Mouse (Mus musculus) cerebellum, postnatal 14 days (tissue): ENCODE measurements around the gene St13.

Experiments
- DNase-seq, 2 experiments: peaks; one replicate each; pipeline ENCODE4 v3.0.0; 2021; ENCODE audit warnings: mixed read lengths in 2 of 2

The St13 gene

DNA sequence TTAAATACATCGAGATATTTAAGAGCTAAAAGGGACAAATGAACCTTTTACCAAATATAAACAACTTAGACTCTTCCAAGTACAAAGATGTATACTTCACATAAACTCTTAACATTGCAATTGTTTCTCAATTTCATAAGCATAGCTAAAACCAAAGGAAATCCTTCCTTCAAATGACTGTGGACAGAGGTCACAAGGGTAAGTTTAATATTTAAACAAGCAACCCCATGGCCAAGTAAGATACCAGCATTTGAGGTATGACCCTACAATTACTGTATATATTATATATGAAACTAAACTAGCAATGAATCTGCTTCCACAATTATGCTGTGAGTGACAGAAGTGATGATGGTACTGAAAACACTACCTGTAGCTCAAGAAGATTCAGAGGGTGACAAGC, 35.6 kb downstream of the St13 start:
- DNase-seq, result no peak

GRCm38 (mm10) chr15:81362501-81362900, 37.4 kb downstream of the St13 start:
- no peak for DNase-seq

DNA sequence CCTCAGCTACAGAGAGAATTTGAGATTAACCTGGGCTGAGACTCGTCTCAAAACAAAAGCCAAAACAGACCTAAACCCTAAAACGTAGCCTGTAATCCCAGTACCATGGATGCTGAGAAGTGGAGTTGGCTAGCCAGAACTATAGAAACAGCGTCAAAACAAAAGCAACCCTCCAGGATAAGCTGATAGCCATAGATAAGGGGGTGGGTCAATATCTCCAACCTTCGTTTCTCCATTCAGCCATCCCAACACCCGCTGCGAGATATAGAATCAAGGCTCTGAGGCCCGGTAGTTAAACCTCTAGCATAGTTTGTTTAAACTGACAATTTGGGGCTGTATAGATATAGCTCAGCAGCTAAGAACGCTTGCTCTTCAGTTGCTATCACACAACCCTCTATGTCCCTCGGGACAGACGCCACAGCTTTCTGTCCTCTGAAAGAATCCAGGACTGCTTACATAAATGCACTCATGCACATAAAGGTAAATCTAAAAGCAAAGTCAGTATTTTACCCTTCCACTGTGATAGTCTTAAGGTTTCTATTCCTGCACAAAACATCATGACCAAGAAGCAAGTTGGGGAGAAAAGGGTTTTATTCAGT, 38.4 kb downstream of the St13 start:
- peak in 1 of 2 experiments; percentile 8 for DNase-seq

DNA sequence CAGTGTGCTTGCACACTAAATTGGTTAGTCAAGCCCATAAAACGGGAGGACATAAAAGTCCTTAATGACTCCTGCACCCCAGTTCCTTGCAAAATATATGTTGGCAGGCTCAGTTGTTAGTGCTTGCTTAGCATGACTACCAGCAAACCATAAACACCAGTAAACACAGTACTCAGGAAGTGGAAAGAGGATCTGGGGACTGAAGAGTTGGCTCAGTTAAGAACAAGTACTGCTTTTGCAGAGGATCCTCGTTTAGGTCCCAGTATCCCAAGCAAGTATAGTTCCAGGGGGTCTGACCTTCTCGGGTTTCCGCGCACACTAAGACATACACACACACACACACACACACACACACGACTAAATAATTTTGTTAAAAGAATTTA, 38.9 kb downstream of the St13 start:
- no peak for DNase-seq

GRCm38 (mm10) chr15:81360345-81361021, 39.4 kb downstream of the St13 start, which contains the start of gene Slc25a17:
Slc25a17 (minus strand) TSS chr15:81360812.
- peak; percentile 94 to 97 for DNase-seq

GRCm38 (mm10) chr15:81359421-81359820, 40.5 kb downstream of the St13 start:
- no peak for DNase-seq

- no peak for DNase-seq
Observed at GRCm38 (mm10) chr15:81358943-81359342, 40.9 kb downstream of the St13 start.

DNA sequence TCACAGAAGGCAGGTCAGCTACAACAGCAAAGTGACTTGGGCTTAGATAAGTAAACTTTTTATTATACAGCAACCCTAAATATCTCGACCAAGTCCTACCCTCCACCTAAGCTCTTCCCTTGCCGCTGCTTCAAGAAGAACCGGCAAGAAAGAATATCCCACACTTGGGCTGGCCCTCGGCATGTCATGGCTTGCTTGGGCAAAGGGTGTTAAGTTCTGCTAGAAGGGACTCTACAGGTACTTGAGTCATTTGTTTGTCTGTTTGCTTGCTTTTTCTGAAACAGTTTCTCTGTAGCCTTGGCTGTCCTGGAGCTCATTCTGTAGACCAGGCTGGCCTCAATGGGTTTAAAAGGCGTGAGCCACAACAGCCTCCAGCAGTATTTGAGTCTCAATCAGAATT, 42.9 kb downstream of the St13 start:
- DNase-seq, result no peak

GRCm38 (mm10) chr15:81355146-81355761, 44.6 kb downstream of the St13 start:
- peak; percentile 47 to 69 for DNase-seq

GRCm38 (mm10) chr15:81352638-81353037, 47.2 kb downstream of the St13 start:
- DNase-seq, result peak in 1 of 2 experiments; percentile 12

GRCm38 (mm10) chr15:81350401-81350800, 49.5 kb downstream of the St13 start:
- no peak for DNase-seq

- DNase-seq, result no peak
Observed at GRCm38 (mm10) chr15:81348366-81348765, 51.5 kb downstream of the St13 start.

DNA sequence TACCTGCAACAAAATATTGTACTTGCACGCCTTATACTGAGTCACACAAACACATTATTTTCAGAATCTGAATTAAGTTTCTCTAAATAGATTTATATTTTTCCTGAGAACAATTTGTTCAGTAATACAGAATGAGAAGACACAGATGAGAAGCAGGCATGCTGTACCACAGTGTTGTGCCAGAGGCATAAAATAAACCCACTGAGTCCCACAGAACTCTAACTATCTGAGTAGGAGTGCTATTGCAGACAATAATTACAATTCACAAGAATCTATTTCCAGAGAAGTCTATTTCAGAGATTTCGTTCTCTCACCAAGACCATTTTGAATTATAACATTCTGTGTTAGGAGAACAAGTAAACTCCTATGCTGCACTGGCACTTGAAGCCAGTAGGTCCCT, 52.4 kb downstream of the St13 start:
- DNase-seq, result no peak

DNA sequence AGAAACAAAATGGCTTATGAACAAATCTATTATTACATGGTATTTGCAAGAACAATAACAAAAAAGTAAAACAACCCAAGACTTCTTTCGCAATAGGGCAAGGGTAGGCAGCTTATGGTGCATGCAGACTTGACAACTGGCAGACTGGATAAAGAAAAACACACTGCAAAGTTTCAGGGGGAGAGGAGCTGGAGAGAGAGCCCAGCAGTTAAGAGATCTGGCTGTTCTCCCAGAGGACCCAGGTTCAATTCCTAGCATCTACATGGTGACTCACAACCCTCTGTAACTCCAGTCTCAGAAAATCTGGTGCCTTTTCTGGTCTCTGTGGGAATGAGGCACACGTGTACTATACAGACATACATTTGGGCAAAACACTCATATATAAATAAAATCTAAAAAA, 58.5 kb downstream of the St13 start:
- no peak for DNase-seq

GRCm38 (mm10) chr15:81339158-81339557, 60.7 kb downstream of the St13 start:
- no peak for DNase-seq

- DNase-seq, result peak; percentile 48 to 51
Observed at GRCm38 (mm10) chr15:81336466-81336865, 63.4 kb downstream of the St13 start.

GRCm38 (mm10) chr15:81332517-81332916, 67.4 kb downstream of the St13 start:
- no peak for DNase-seq

DNA sequence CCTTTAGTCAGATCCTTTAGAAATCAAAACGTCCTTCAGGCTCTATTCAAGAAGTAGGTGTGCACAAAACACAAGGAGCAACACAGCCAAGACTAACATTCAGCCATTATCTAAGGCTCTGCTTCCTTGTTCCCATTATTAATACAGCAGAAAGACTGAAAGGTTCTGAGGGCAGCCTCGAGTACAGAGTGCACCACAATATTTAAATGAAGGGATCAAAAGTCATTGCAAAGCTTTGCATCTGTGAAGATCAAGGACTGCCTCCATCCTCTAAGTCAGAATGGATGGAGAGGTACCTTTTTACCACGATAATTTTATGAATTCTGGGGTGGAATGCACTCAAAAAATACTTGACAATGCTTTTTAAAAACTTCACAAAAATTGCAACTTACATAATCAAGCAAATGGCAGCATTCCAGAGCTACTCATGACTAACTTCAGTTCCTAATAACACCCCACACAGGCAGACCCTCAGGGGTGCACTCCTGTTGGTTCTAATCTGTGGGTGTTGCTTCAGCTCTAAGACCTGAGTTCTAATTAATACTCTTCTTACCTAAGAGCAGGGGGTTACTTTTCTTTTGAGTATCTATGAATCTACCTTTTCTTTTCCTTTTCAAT, 69.0 kb downstream of the St13 start:
- no peak for DNase-seq

GRCm38 (mm10) chr15:81329721-81330369, 70.0 kb downstream of the St13 start:
- no peak for DNase-seq

DNA sequence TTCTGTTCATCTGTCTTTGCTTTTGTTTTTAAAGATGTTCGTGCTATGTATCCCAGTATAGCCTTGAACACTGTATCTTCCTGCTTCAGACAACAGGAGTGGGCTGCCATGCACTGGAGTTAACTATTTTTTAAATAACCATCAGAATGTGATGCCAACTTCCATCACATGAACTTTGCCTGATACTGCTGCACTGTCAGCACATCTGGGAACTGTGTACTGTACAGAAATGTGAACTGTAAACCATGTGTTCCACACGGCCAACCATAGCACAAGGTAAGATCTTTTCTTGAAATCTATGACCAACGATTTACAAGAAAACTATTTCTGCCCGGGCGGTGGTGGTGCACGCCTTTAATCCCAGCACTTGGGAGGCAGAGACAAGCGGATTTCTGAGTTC, 72.4 kb downstream of the St13 start:
- no peak for DNase-seq

- DNase-seq, result no peak
Observed at GRCm38 (mm10) chr15:81324979-81325378, 74.9 kb downstream of the St13 start.

GRCm38 (mm10) chr15:81320137-81320536, 79.7 kb downstream of the St13 start:
- DNase-seq, result no peak

- DNase-seq, result no peak
Observed at GRCm38 (mm10) chr15:81319462-81319861, 80.4 kb downstream of the St13 start.
